Mouse (Mus musculus): Measurements from ENCODE around the gene Cdk10. TPM values are rescaled to one million over a fixed set of nuclear protein-coding genes. Genes with fewer than 3 reads are reported as not detected.

The Cdk10 gene
- 17.1 and 20.7 TPM in 2 replicates for polyA plus RNA-seq (2014; fragmentation: Nextera tagmentation; extraction: Ambion mirVana)

DNA sequence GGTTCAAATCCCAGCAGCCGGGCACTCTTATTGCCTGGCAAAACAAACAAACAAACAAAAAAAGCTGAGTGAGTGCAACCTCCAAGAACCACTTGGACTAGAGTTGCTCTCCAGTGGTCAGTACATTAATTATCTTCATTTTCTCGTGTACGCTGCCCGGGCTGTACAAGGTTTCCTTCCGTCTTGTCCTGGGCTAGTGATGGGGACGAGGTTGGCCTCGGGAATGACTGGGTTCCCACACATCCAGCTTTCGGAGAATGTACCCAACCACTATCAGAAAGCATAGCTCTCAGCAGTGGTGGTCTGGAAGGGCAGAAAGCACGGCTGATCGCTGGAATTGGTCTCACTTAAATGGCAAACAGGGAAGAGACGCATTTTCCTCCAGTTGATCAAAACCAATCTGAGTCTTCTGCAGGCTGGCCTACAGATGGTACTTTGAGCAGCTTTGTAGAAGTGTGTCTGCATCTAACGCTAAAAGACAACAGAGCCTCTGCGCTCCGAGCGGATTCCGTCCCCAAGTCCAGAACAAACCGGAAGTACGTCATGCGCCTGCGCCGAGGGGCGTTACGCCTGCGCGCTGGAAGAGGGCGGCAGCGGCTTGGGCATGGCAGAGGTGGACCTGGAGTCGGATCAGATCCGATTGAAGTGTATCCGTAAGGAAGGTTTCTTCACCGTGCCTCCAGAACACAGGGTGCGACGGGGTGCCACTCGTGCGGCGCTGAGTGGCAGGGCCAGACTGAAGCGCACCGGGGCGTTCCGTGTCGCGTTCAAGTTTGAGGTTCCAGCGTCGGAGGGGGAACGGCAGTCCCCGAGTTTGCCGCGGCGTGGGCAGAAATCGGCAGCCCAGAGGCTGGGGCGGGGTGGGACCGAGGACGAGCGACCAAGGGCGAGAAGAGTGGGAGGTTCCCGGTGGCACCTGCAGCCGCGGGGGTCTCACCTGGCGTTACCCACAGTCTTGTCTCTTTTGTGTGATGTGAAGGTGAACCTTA lies at the start of gene Cdk10:
Gene Cdk10 (plus strand): TSS at position 565 of the 989 bp plus-strand sequence.
- Histone ChIP-seq H3K9ac (ENCODE audit: low read length) (peak within 1 kb of the TSS; percentile 94), H3K4me3 (ENCODE audit: control insufficient read depth in 1 of 2, insufficient read depth in 1 of 2, low read depth in 1 of 2, low read length in 2 of 2) (peak within 1 kb of the TSS; percentile 82 to 86), H3K9me3 (ENCODE audit: control insufficient read depth, low read length) (no peaks in the 10 kb centered on the region), H3K27me3 (ENCODE audit: control insufficient read depth, insufficient read depth, low read length) (no peaks in the 10 kb centered on the region), H3K4me2 (ENCODE audit: low read length) (peak within 1 kb of the TSS; percentile 97), H3K27ac (replicated peaks in 1 of 2; ENCODE audit: control insufficient read depth in 1 of 2, insufficient read depth in 1 of 2, low read depth in 2 of 2, low read length in 2 of 2) (peak within 1 kb of the TSS; percentile 84 to 90), H3K36me3 (ENCODE audit: control insufficient read depth, insufficient read depth, low read length) (peaks cover 28% of the 10 kb centered on the region), H3K4me1 (ENCODE audit: control insufficient read depth in 2 of 2, insufficient read depth in 2 of 2, low read length in 2 of 2) (peaks cover 2 to 14% of the 10 kb centered on the region in 2 experiments; a peak in 3 of 4 replicates)
- 2% methylated on average over 59 of the region's 59 CpGs for WGBS
- peak; percentile 79 for ATAC-seq (ENCODE audit: insufficient number of reproducible peaks, insufficient read depth, low FRiP score, low read depth)

DNA sequence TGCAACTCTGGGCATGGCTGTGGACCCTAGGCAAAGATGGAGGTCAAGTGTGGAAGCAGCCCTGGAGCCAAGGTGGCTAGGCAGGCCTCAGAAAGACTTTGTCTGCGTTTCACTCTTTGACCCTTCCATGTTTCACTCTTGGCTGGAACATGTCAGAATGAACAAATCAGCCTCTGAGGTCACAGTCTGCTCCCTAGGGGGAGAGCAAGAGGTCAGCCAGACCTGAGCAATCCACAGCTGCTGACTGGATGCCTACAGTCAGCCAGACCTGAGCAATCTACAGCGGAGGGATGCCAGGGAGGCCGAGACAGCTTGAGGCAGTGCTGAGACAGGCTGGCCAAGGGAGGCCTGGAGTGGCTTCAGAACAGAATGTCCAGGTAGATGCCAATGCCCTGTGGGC lies 43.3 kb upstream of the Cdk10 start:
- Histone ChIP-seq H3K4me2 (ENCODE audit: low read length) (no peak overlapping the region), H3K4me3 (ENCODE audit: control insufficient read depth in 1 of 2, insufficient read depth in 1 of 2, low read depth in 1 of 2, low read length in 2 of 2) (no peak overlapping the region)
- WGBS: 74% methylated on average over 3 of the region's 3 CpGs

DNA sequence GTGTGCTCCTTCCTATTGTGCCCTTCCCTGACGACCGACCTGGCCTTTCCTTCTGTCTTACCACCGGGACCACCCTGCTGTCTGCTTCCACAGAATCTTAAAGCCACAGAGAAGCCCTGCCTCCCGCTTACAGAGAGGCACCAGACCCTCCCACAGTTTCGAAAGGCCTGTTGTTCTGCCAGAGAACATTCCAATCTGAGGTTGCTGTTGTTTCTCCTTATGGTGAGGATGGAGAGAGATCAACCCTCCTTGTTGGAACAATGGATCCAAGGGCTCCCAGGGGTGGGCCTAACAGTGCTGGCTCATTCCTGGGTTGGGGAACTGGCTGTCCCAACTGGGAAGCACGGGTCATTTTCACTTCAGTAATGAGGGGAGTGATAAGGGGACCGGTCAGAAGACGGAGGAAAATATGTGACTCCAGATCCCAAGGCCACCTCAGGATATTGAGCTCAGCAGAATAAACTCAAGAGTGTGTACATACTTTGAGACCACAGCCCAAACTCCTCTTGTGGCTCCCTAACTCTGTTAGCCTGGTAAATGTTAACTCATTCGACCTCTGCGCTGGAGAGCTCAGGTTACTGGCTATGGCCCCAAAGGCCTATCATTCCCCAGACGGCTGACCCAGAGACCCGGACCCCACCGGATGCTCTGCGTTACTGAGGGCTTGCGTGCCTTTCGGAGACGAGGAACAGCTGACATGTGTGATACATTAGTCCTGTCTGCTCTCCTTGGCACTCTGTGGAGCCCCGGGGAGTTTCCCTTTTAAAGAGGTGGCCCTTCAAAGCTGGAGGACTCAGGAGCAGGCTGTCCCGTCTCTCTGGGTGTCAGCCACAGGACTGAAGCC lies 38.9 kb upstream of the Cdk10 start, which contains the start of gene Dpep1:
Gene Dpep1 (plus strand): TSS at position 677 of the 844 bp plus-strand sequence.
- H3K9me3 ChIP-seq (ENCODE audit: control insufficient read depth, low read length): no peaks in the 10 kb centered on the region
- no peak within 1 kb of the TSS for H3K4me3 ChIP-seq (ENCODE audit: control insufficient read depth in 1 of 2, insufficient read depth in 1 of 2, low read depth in 1 of 2, low read length in 2 of 2)
- no peaks in the 10 kb centered on the region for H3K27me3 ChIP-seq (ENCODE audit: control insufficient read depth, insufficient read depth, low read length)
- peaks cover 4 to 9% of the 10 kb centered on the region in 2 experiments; a peak in 3 of 4 replicates for H3K4me1 ChIP-seq (ENCODE audit: control insufficient read depth in 2 of 2, insufficient read depth in 2 of 2, low read length in 2 of 2)
- peak within 1 kb of the TSS; percentile 25 to 28; a peak in 3 of 4 replicates for H3K27ac ChIP-seq (replicated peaks in 1 of 2; ENCODE audit: control insufficient read depth in 1 of 2, insufficient read depth in 1 of 2, low read depth in 2 of 2, low read length in 2 of 2)
- no peak within 1 kb of the TSS for H3K4me2 ChIP-seq (ENCODE audit: low read length)
- 34% methylated on average over 19 of the region's 19 CpGs for WGBS
- no peak within 1 kb of the TSS; the same call in 1 of the 2 replicates for H3K9ac ChIP-seq (ENCODE audit: low read length)
- H3K36me3 ChIP-seq (ENCODE audit: control insufficient read depth, insufficient read depth, low read length): no peaks in the 10 kb centered on the region
- ATAC-seq (ENCODE audit: insufficient number of reproducible peaks, insufficient read depth, low FRiP score, low read depth): no peak

More for the DNA sequence above, 43.3 kb upstream of the Cdk10 start:
- Histone ChIP-seq H3K36me3 (ENCODE audit: control insufficient read depth, insufficient read depth, low read length) (no peaks in the 10 kb centered on the region), H3K9me3 (ENCODE audit: control insufficient read depth, low read length) (peaks cover 3% of the 10 kb centered on the region; the same call in 1 of the 2 replicates), H3K27me3 (ENCODE audit: control insufficient read depth, insufficient read depth, low read length) (no peaks in the 10 kb centered on the region), H3K4me1 (ENCODE audit: control insufficient read depth in 2 of 2, insufficient read depth in 2 of 2, low read length in 2 of 2) (peaks cover 0 to 8% of the 10 kb centered on the region in 2 experiments; a peak in 3 of 4 replicates), H3K27ac (replicated peaks in 1 of 2; ENCODE audit: control insufficient read depth in 1 of 2, insufficient read depth in 1 of 2, low read depth in 2 of 2, low read length in 2 of 2) (no peak overlapping the region), H3K9ac (ENCODE audit: low read length) (no peak overlapping the region)
- 0 out of 2 replicates have a peak, but pooled peaks have one; percentile 17 for ATAC-seq (ENCODE audit: insufficient number of reproducible peaks, insufficient read depth, low FRiP score, low read depth)

DNA sequence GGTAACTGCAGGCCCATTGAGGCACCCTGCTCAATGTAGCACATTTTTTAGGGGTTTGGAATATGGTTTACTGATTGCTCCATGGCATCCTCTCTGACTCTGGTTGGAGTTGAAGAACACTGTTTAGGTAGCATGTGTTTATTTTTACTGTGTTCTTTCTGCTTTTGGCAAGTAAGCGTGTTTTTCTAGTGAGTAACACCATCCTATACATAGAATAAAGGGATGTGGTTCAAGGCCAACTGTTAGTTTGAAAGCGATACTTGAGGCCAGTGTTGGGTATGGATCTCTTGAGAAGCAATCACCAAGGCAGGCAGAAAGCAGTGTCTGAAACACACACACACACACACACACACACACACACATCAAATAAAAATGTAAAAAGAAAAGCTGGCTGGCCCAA lies 36.6 kb upstream of the Cdk10 start:
- H3K9ac ChIP-seq (ENCODE audit: low read length): no peak overlapping the region
- no peak for ATAC-seq (ENCODE audit: insufficient number of reproducible peaks, insufficient read depth, low FRiP score, low read depth)
- H3K36me3 ChIP-seq (ENCODE audit: control insufficient read depth, insufficient read depth, low read length): no peaks in the 10 kb centered on the region
- no peaks in the 10 kb centered on the region for H3K27me3 ChIP-seq (ENCODE audit: control insufficient read depth, insufficient read depth, low read length)
- H3K27ac ChIP-seq (replicated peaks in 1 of 2; ENCODE audit: control insufficient read depth in 1 of 2, insufficient read depth in 1 of 2, low read depth in 2 of 2, low read length in 2 of 2): no peak overlapping the region
- H3K4me3 ChIP-seq (ENCODE audit: control insufficient read depth in 1 of 2, insufficient read depth in 1 of 2, low read depth in 1 of 2, low read length in 2 of 2): no peak overlapping the region
- H3K4me2 ChIP-seq (ENCODE audit: low read length): no peak overlapping the region
- WGBS: 87% methylated on average over 2 of the region's 2 CpGs
- no peaks in the 10 kb centered on the region for H3K9me3 ChIP-seq (ENCODE audit: control insufficient read depth, low read length)
- peaks cover 4 to 9% of the 10 kb centered on the region in 2 experiments; a peak in 3 of 4 replicates for H3K4me1 ChIP-seq (ENCODE audit: control insufficient read depth in 2 of 2, insufficient read depth in 2 of 2, low read length in 2 of 2)

DNA sequence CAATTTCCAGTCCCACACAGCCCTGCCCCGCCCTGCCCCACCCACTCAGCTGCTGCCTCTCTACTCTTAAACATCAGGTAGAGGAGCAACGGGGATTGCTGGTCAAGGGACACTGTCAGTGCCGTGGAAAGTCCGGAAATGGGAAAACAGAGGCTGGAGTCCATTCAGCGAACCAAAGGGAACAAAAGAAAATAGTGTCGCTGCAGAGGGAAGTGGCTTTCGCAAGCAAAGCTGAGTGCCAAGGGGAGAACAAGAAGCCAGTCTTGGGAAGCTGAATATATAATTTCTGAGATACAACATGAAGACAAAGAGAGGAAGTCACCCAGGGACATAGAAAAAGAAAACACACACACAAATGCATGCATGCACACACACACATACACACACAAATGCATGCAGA lies 35.8 kb upstream of the Cdk10 start:
- WGBS: 79% methylated on average over 7 of the region's 7 CpGs
- Histone ChIP-seq H3K27me3 (ENCODE audit: control insufficient read depth, insufficient read depth, low read length) (no peaks in the 10 kb centered on the region), H3K27ac (replicated peaks in 1 of 2; ENCODE audit: control insufficient read depth in 1 of 2, insufficient read depth in 1 of 2, low read depth in 2 of 2, low read length in 2 of 2) (no peak overlapping the region), H3K4me3 (ENCODE audit: control insufficient read depth in 1 of 2, insufficient read depth in 1 of 2, low read depth in 1 of 2, low read length in 2 of 2) (no peak overlapping the region), H3K9ac (ENCODE audit: low read length) (no peak overlapping the region), H3K36me3 (ENCODE audit: control insufficient read depth, insufficient read depth, low read length) (no peaks in the 10 kb centered on the region), H3K9me3 (ENCODE audit: control insufficient read depth, low read length) (no peaks in the 10 kb centered on the region), H3K4me2 (ENCODE audit: low read length) (no peak overlapping the region), H3K4me1 (ENCODE audit: control insufficient read depth in 2 of 2, insufficient read depth in 2 of 2, low read length in 2 of 2) (peaks cover 4 to 9% of the 10 kb centered on the region in 2 experiments; a peak in 3 of 4 replicates)
- ATAC-seq (ENCODE audit: insufficient number of reproducible peaks, insufficient read depth, low FRiP score, low read depth): no peak

DNA sequence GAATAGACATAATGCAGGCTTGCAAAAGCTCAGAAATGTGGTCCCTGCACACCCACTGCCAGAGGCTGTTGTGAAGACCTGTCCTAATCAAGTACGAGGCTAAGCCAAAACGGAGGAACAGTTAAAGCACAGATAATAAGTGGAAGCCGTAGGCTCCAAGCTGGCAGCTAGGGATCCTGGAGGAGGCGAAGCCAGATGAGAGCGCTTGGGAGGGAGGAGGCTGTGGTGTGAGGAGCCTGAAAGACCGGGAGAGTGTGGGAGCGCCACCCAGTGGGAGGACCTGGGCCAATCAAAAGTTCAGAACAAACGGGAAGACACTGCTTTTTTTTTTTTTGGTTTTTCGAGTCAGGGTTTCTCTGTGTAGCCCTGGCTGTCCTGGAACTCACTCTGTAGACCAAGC lies 34.0 kb upstream of the Cdk10 start:
- 0% methylated on average over 9 of the region's 9 CpGs for WGBS
- Histone ChIP-seq H3K36me3 (ENCODE audit: control insufficient read depth, insufficient read depth, low read length) (no peaks in the 10 kb centered on the region), H3K4me1 (ENCODE audit: control insufficient read depth in 2 of 2, insufficient read depth in 2 of 2, low read length in 2 of 2) (peaks cover 4 to 8% of the 10 kb centered on the region in 2 experiments; a peak in 2 of 4 replicates), H3K9ac (ENCODE audit: low read length) (no peak overlapping the region), H3K27ac (replicated peaks in 1 of 2; ENCODE audit: control insufficient read depth in 1 of 2, insufficient read depth in 1 of 2, low read depth in 2 of 2, low read length in 2 of 2) (no peak overlapping the region), H3K27me3 (ENCODE audit: control insufficient read depth, insufficient read depth, low read length) (no peaks in the 10 kb centered on the region), H3K4me3 (ENCODE audit: control insufficient read depth in 1 of 2, insufficient read depth in 1 of 2, low read depth in 1 of 2, low read length in 2 of 2) (no peak overlapping the region), H3K4me2 (ENCODE audit: low read length) (peak overlapping the region; percentile 32), H3K9me3 (ENCODE audit: control insufficient read depth, low read length) (no peaks in the 10 kb centered on the region)
- ATAC-seq (ENCODE audit: insufficient number of reproducible peaks, insufficient read depth, low FRiP score, low read depth): no peak

DNA sequence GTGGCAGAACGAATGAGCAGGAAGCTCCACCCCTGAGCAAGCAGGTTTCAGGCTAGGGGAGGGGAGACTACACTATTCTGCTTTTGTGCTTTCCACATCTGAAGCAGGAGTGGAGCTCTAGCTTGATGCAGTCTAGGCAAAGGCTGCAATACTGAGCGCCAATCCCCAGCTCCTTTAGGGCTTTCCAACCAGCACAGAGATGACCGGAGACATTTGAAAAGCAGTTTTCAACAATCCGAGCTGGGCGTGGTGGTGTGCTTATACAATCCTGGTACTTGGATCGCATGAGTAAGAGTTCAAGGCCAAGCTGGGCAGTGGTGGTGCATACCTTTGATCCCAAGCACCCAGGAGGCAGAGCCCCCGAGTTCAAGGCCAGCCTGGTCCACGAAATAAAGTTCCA lies 32.7 kb upstream of the Cdk10 start:
- WGBS: 61% methylated on average over 7 of the region's 8 CpGs

More for the DNA sequence above, 32.7 kb upstream of the Cdk10 start:
- no peaks in the 10 kb centered on the region for H3K27me3 ChIP-seq (ENCODE audit: control insufficient read depth, insufficient read depth, low read length)
- 0 out of 4 replicates have a peak, but pooled peaks cover 0 to 4% of the 10 kb centered on the region in 2 experiments for H3K4me1 ChIP-seq (ENCODE audit: control insufficient read depth in 2 of 2, insufficient read depth in 2 of 2, low read length in 2 of 2)
- H3K4me2 ChIP-seq (ENCODE audit: low read length): no peak overlapping the region
- no peak overlapping the region for H3K27ac ChIP-seq (replicated peaks in 1 of 2; ENCODE audit: control insufficient read depth in 1 of 2, insufficient read depth in 1 of 2, low read depth in 2 of 2, low read length in 2 of 2)
- no peaks in the 10 kb centered on the region for H3K36me3 ChIP-seq (ENCODE audit: control insufficient read depth, insufficient read depth, low read length)
- H3K4me3 ChIP-seq (ENCODE audit: control insufficient read depth in 1 of 2, insufficient read depth in 1 of 2, low read depth in 1 of 2, low read length in 2 of 2): no peak overlapping the region
- no peaks in the 10 kb centered on the region for H3K9me3 ChIP-seq (ENCODE audit: control insufficient read depth, low read length)
- no peak overlapping the region for H3K9ac ChIP-seq (ENCODE audit: low read length)
- no peak for ATAC-seq (ENCODE audit: insufficient number of reproducible peaks, insufficient read depth, low FRiP score, low read depth)
